Mouse (Mus musculus) spleen, adult 2 months (tissue): ENCODE data around the gene Pitpna.

Source experiments
- CTCF ChIP-seq: fragments of 200-500 bp; IDR thresholded peaks from 2 replicates; pipeline ENCODE4 v1.5.1; 2011; ENCODE audit warnings: mild to moderate bottlenecking, inconsistent platforms; ENCODE audit not compliant: insufficient read depth, insufficient read length, insufficient replicate concordance; ENCODE audit errors: extremely low read depth
- POLR2A ChIP-seq: fragments of 200-500 bp; IDR thresholded peaks from 2 replicates; pipeline ENCODE4 v1.6.1; 2011; ENCODE audit warnings: low read depth, low read length, inconsistent platforms

- TF ChIP-seq POLR2A (no peak), CTCF (no peak)
These were observed 9.3 kb upstream of the Pitpna start for GRCm38 (mm10) chr11:75578609-75579008.
